Mouse (Mus musculus) neural tube, embryonic 14.5 days (tissue): ENCODE results near the gene Tnni2. TPM values are rescaled to one million over a fixed set of nuclear protein-coding genes. Genes with fewer than 3 reads are reported as not detected.

Experiments
- polyA plus RNA-seq: library from polyadenylated mRNA; unstranded; fragments of >200 nt; fragmentation: Nextera tagmentation; extraction: Ambion mirVana; gene quantifications from 2 replicates; pipeline ENCODE4 v1.2.1, GENCODE M21; 2014

Gene Tnni2
- polyA plus RNA-seq, 1 experiment from 2014 or later = 4.3 TPM

Other genes with a start within 250 kb of the Tnni2 start
- gene Krtap5-3, start 240.4 kb upstream of the Tnni2 start, polyA plus RNA-seq = not detected in 2 replicates
- gene Gm7579, start 229.9 kb upstream of the Tnni2 start, polyA plus RNA-seq = not detected in 2 replicates
- not detected in 2 replicates for gene Krtap5-5, start 211.8 kb upstream of the Tnni2 start, polyA plus RNA-seq
- not detected in 2 replicates for gene Gm40460, start 200.7 kb upstream of the Tnni2 start, polyA plus RNA-seq
- gene Gm2431, start 183.5 kb upstream of the Tnni2 start, polyA plus RNA-seq = not detected in 2 replicates
- not detected in 2 replicates for gene Gm4559, start 167.4 kb upstream of the Tnni2 start, polyA plus RNA-seq
- not detected in 2 replicates for gene Krtap5-1, start 144.7 kb upstream of the Tnni2 start, polyA plus RNA-seq
- not detected in 2 replicates for gene Krtap5-4, start 138.3 kb upstream of the Tnni2 start, polyA plus RNA-seq
- gene Ifitm10, start 68.1 kb upstream of the Tnni2 start, polyA plus RNA-seq = 6.0 and 11.2 TPM in 2 replicates
- gene Gm49369, start 59.1 kb upstream of the Tnni2 start, polyA plus RNA-seq = 2.9 TPM in 1 of 2 replicates, not detected in the other
- 250 and 288 TPM in 2 replicates for gene Ctsd, start 53.8 kb upstream of the Tnni2 start, polyA plus RNA-seq
- not detected in 2 replicates for gene Syt8, start 7.0 kb upstream of the Tnni2 start, polyA plus RNA-seq
- gene Lsp1, start 19.0 kb downstream of the Tnni2 start, polyA plus RNA-seq = 3.9 and 5.6 TPM in 2 replicates
- 2.3 and 4.8 TPM in 2 replicates for gene Tnnt3, start 57.0 kb downstream of the Tnni2 start, polyA plus RNA-seq
- gene Mrpl23, start 90.9 kb downstream of the Tnni2 start, polyA plus RNA-seq = 16.0 and 21.4 TPM in 2 replicates
- 24.6 and 171 TPM in 2 replicates for gene Igf2, start 225.0 kb downstream of the Tnni2 start, polyA plus RNA-seq
- not detected in 2 replicates for gene Gm49394, start 228.1 kb downstream of the Tnni2 start, polyA plus RNA-seq